Mouse (Mus musculus): ENCODE data around the gene Nexn.

GRCm38 (mm10) chr3:152199125-152199524 lies 67.0 kb downstream of the Nexn start:
- TF ChIP-seq POLR2A (IDR thresholded peaks at IDR 0.05; ENCODE audit: extremely low read depth, insufficient read depth, low read length) (no peak), CTCF (IDR thresholded peaks at IDR 0.05; ENCODE audit: extremely low read depth, insufficient read depth, low read length) (no peak)
